Mouse (Mus musculus): Measurements from ENCODE around the gene Lcn12. TPM values are rescaled to one million over a fixed set of nuclear protein-coding genes. Genes with fewer than 3 reads are reported as not detected.

Lcn12 gene
- polyA plus RNA-seq (2014; fragmentation: Nextera tagmentation; extraction: Ambion mirVana): not detected in 2 replicates

DNA sequence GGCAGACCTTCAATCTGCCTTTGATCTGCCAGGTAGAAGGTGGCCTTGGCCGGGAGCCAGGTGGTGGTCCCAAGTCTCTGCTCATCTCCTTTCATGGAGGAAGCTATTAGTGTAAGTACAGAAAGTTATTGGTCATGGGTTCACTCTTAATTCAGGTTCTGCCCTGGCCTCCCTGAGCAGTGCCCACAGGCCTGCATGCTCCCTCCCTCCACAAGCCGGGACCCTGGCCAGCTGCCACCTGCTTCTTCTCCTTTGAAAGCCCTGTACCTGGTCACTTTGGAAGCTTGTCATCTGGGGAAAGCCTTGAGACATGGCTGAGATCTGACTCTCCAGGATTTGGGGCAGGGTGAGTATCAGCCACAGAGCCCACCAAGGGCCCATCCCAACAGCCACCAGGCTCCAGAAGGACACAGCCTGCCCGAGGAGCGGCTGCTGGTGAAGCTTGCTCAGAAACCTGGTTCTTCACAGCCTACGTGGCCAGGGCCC, at the start of gene Lcn12:
TSS of gene Lcn12 (minus strand) at position 436 of the 486 bp plus-strand sequence.
- H3K4me3 ChIP-seq (ENCODE audit: low read depth, low read length): no peak within 1 kb of the TSS
- no peak within 1 kb of the TSS for H3K4me2 ChIP-seq (ENCODE audit: low read depth, low read length)
- H3K27ac ChIP-seq (replicated peaks; ENCODE audit: low read depth, low read length): no peak within 1 kb of the TSS
- ATAC-seq (replicated peaks; ENCODE audit: insufficient number of reproducible peaks, low FRiP score, low TSS enrichment, low read depth) (no peak), DNase-seq (ENCODE audit: low spot score) (no peak)
- no peaks in the 10 kb centered on the region for H3K9me3 ChIP-seq (replicated peaks; ENCODE audit: control insufficient read depth, low read length)
- no peaks in the 10 kb centered on the region for H3K36me3 ChIP-seq (replicated peaks; ENCODE audit: control insufficient read depth, insufficient read depth, low read depth, low read length)
- no peaks in the 10 kb centered on the region for H3K4me1 ChIP-seq (ENCODE audit: control insufficient read depth, insufficient read depth, low read length)
- 90% methylated on average over 5 of the region's 5 CpGs for WGBS
- no peak within 1 kb of the TSS for H3K9ac ChIP-seq (replicated peaks; ENCODE audit: low read length)
- H3K27me3 ChIP-seq (ENCODE audit: control insufficient read depth, insufficient read depth, low read length): no peaks in the 10 kb centered on the region

DNA sequence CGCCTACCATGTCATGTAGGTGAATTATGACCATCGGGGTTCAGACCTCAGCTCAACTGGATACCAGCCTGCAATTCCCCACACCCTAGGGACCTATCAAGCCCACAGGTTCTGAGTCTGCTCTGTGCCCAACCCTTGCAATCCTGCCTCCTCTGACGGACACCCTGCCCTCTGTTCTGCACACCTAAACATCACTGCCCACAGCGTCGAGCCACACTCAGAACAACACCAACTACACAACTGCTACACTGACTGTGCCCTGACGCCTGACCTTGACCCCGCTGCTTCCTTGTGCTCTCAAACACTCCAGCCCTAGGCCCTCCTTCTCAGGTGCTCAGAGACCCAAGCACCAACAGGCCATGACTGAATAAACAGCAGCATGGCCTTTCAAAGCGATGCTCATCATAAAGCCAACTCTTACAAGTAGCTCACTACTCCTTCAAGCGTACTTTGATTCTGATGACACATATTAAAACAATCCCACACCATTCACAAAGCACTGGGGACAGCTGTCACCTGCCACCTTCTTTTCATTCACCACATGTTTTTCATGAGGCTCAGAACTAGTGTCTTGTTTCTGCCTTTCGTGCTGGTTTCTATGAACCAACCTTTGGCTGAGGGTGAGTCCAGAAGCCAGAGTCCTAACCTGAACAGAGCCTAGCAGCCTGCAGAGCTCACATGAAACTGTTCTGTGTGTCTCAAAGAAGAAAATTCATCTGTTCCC, 48.1 kb upstream of the Lcn12 start:
- Histone ChIP-seq H3K9ac (replicated peaks; ENCODE audit: low read length) (no peak overlapping the region), H3K27ac (replicated peaks; ENCODE audit: low read depth, low read length) (no peak overlapping the region), H3K4me1 (ENCODE audit: control insufficient read depth, insufficient read depth, low read length) (no peaks in the 10 kb centered on the region; the same call in 1 of the 2 replicates), H3K9me3 (replicated peaks; ENCODE audit: control insufficient read depth, low read length) (no peaks in the 10 kb centered on the region), H3K4me3 (ENCODE audit: low read depth, low read length) (no peak overlapping the region), H3K36me3 (replicated peaks; ENCODE audit: control insufficient read depth, insufficient read depth, low read depth, low read length) (no peaks in the 10 kb centered on the region), H3K4me2 (ENCODE audit: low read depth, low read length) (no peak overlapping the region), H3K27me3 (ENCODE audit: control insufficient read depth, insufficient read depth, low read length) (no peaks in the 10 kb centered on the region)
- ATAC-seq (replicated peaks; ENCODE audit: insufficient number of reproducible peaks, low FRiP score, low TSS enrichment, low read depth) (no peak), DNase-seq (ENCODE audit: low spot score) (no peak)
- WGBS: 80% methylated on average over 10 of the region's 10 CpGs

DNA sequence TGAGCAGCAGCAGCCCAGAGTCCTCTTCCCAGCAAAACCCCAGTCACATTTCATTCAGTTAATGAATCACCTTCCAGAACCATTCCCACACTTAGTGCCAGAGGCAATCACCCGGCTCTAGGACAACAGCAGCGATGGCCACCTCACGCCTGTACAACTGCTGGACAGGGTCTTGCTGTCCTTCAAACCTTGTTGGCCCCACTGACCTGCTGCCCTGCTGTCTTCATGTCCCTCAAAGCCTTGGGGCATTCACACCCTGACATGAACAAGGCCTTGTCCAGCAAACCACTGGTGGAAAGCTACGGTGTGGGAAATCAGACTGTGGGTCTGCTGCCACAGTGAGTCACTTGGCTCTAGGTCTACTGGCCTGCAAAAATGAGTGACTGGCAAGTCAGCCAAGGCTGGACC, 46.8 kb upstream of the Lcn12 start:
- H3K4me1 ChIP-seq (ENCODE audit: control insufficient read depth, insufficient read depth, low read length): no peaks in the 10 kb centered on the region; the same call in 1 of the 2 replicates
- WGBS: 91% methylated on average over 4 of the region's 4 CpGs
- no peaks in the 10 kb centered on the region for H3K9me3 ChIP-seq (replicated peaks; ENCODE audit: control insufficient read depth, low read length)
- DNase-seq (ENCODE audit: low spot score): no peak
- H3K27me3 ChIP-seq (ENCODE audit: control insufficient read depth, insufficient read depth, low read length): no peaks in the 10 kb centered on the region
- no peak overlapping the region for H3K4me3 ChIP-seq (ENCODE audit: low read depth, low read length)
- H3K4me2 ChIP-seq (ENCODE audit: low read depth, low read length): no peak overlapping the region
- H3K9ac ChIP-seq (replicated peaks; ENCODE audit: low read length): no peak overlapping the region
- ATAC-seq (replicated peaks; ENCODE audit: insufficient number of reproducible peaks, low FRiP score, low TSS enrichment, low read depth): no peak
- H3K36me3 ChIP-seq (replicated peaks; ENCODE audit: control insufficient read depth, insufficient read depth, low read depth, low read length): no peaks in the 10 kb centered on the region
- H3K27ac ChIP-seq (replicated peaks; ENCODE audit: low read depth, low read length): no peak overlapping the region

DNA sequence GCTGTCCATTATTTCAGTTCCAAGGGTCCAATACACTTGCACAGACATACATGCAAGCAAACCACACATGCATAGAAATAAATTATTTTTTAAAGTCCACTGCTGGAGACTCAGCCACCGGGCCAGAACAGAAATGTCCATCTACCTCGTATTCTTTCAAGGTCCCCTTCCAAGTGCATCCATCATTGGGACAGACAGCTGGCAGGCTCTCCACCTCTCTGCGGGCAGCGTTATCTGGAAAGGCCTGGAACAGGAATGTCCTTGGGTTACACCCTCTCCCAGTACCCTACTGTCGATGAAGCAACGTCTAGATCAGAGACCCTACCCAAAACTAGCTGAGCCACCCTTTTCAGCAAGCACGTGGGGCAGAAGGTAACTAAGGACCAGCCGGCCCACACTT, 42.8 kb upstream of the Lcn12 start:
- no peak overlapping the region for H3K9ac ChIP-seq (replicated peaks; ENCODE audit: low read length)
- WGBS: 90% methylated on average over 8 of the region's 8 CpGs
- no peak overlapping the region for H3K27ac ChIP-seq (replicated peaks; ENCODE audit: low read depth, low read length)
- peaks cover 2% of the 10 kb centered on the region; the same call in 1 of the 2 replicates for H3K36me3 ChIP-seq (replicated peaks; ENCODE audit: control insufficient read depth, insufficient read depth, low read depth, low read length)
- H3K4me1 ChIP-seq (ENCODE audit: control insufficient read depth, insufficient read depth, low read length): no peaks in the 10 kb centered on the region
- no peaks in the 10 kb centered on the region for H3K27me3 ChIP-seq (ENCODE audit: control insufficient read depth, insufficient read depth, low read length)
- DNase-seq (ENCODE audit: low spot score): no peak
- H3K4me3 ChIP-seq (ENCODE audit: low read depth, low read length): no peak overlapping the region
- ATAC-seq (replicated peaks; ENCODE audit: insufficient number of reproducible peaks, low FRiP score, low TSS enrichment, low read depth): no peak
- no peaks in the 10 kb centered on the region for H3K9me3 ChIP-seq (replicated peaks; ENCODE audit: control insufficient read depth, low read length)
- no peak overlapping the region for H3K4me2 ChIP-seq (ENCODE audit: low read depth, low read length)

DNA sequence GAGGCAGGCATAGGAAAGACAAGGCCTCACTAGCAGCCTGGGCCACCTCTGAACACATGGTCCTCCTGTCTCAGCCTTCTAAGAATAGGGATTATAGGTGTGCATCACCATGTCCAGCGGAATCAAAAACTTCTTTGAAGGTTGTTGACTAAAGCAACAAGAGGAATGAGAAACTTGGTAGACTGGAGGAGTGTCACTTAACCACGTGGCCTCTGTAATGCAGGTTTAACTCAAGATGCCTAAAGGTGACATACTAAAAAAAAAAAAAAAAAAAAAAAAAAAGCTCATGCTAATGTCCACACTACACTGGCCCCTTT, 41.1 kb upstream of the Lcn12 start:
- DNase-seq (ENCODE audit: low spot score) (no peak), ATAC-seq (replicated peaks; ENCODE audit: insufficient number of reproducible peaks, low FRiP score, low TSS enrichment, low read depth) (no peak)
- Histone ChIP-seq H3K4me3 (ENCODE audit: low read depth, low read length) (no peak overlapping the region), H3K4me1 (ENCODE audit: control insufficient read depth, insufficient read depth, low read length) (no peaks in the 10 kb centered on the region), H3K27ac (replicated peaks; ENCODE audit: low read depth, low read length) (no peak overlapping the region), H3K9me3 (replicated peaks; ENCODE audit: control insufficient read depth, low read length) (no peaks in the 10 kb centered on the region), H3K4me2 (ENCODE audit: low read depth, low read length) (no peak overlapping the region), H3K36me3 (replicated peaks; ENCODE audit: control insufficient read depth, insufficient read depth, low read depth, low read length) (peaks cover 8% of the 10 kb centered on the region), H3K27me3 (ENCODE audit: control insufficient read depth, insufficient read depth, low read length) (no peaks in the 10 kb centered on the region), H3K9ac (replicated peaks; ENCODE audit: low read length) (no peak overlapping the region)
- 90% methylated on average over 2 of the region's 2 CpGs for WGBS

DNA sequence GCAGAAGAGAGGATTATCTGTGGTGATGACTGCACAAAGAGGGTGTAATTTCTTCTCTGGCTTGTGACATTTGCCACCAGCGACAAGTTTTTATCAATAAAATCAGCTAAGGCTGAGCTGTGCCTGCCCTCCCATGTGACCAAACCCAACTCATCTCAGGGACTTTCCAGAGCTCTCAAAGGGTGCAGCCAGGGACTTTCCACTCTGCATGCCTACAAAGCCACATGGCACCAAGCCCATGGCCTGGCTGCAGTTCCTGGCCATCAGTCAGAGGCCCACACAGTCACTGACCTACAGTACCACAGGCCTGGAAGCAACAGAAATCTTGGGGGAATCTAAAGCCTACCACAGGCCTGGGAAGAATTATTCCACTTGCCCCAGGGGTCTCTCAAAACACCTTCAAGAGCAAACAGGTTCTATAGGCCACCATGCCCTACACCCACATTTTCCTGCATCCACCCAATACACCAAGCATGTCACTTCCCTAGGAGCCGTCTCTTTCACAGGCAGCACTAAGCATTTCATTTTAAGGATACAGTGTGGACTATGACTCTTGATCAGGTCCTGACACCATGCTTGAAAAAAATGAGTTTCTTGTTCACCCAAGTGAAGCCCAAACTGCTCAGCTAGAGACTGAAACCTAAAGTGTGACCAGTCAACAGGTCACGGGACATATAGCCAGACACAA, 40.6 kb upstream of the Lcn12 start:
- no peak for ATAC-seq (replicated peaks; ENCODE audit: insufficient number of reproducible peaks, low FRiP score, low TSS enrichment, low read depth)
- 93% methylated on average over 3 of the region's 3 CpGs for WGBS
- DNase-seq (ENCODE audit: low spot score): no peak
- H3K4me3 ChIP-seq (ENCODE audit: low read depth, low read length): no peak overlapping the region
- no peak overlapping the region for H3K27ac ChIP-seq (replicated peaks; ENCODE audit: low read depth, low read length)
- peaks cover 8% of the 10 kb centered on the region for H3K36me3 ChIP-seq (replicated peaks; ENCODE audit: control insufficient read depth, insufficient read depth, low read depth, low read length)
- no peaks in the 10 kb centered on the region for H3K27me3 ChIP-seq (ENCODE audit: control insufficient read depth, insufficient read depth, low read length)
- H3K4me2 ChIP-seq (ENCODE audit: low read depth, low read length): no peak overlapping the region
- H3K9ac ChIP-seq (replicated peaks; ENCODE audit: low read length): no peak overlapping the region
- no peaks in the 10 kb centered on the region for H3K9me3 ChIP-seq (replicated peaks; ENCODE audit: control insufficient read depth, low read length)
- no peaks in the 10 kb centered on the region for H3K4me1 ChIP-seq (ENCODE audit: control insufficient read depth, insufficient read depth, low read length)

DNA sequence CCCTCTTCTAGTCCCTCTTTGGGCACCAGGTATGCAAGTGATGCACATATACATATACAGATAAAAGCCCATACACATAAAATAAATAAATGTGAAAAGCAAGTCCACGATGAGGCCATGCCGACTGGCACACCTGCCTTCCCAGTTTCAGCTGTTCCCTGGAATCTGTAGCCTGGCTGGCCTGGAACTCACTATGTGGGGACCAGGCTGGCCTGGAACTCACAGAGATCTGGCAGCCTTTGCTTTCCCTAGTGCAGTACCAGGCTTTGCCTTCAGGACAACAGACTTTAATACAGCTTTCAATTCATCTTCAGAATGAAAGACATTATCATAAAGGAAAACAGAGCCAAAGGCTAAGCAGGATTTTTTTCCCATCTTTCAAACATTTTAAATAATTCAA, 40.0 kb upstream of the Lcn12 start:
- no peak for DNase-seq (ENCODE audit: low spot score)
- ATAC-seq (replicated peaks; ENCODE audit: insufficient number of reproducible peaks, low FRiP score, low TSS enrichment, low read depth): no peak
- Histone ChIP-seq H3K27ac (replicated peaks; ENCODE audit: low read depth, low read length) (no peak overlapping the region), H3K4me3 (ENCODE audit: low read depth, low read length) (no peak overlapping the region), H3K9ac (replicated peaks; ENCODE audit: low read length) (no peak overlapping the region), H3K4me2 (ENCODE audit: low read depth, low read length) (no peak overlapping the region), H3K27me3 (ENCODE audit: control insufficient read depth, insufficient read depth, low read length) (no peaks in the 10 kb centered on the region), H3K36me3 (replicated peaks; ENCODE audit: control insufficient read depth, insufficient read depth, low read depth, low read length) (peaks cover 8% of the 10 kb centered on the region), H3K9me3 (replicated peaks; ENCODE audit: control insufficient read depth, low read length) (no peaks in the 10 kb centered on the region), H3K4me1 (ENCODE audit: control insufficient read depth, insufficient read depth, low read length) (no peaks in the 10 kb centered on the region)
- 94% methylated on average over 2 of the region's 2 CpGs for WGBS
